Mouse (Mus musculus): Measurements from ENCODE around the gene Ppig. TPM values are rescaled to one million over a fixed set of nuclear protein-coding genes. Genes with fewer than 3 reads are reported as not detected.

Ppig gene
- polyA plus RNA-seq, 1 experiment from 2014 or later, result 104 TPM

GRCm38 (mm10) chr2:69773331-69773730 lies 51.0 kb downstream of the Ppig start:
- H3K27ac ChIP-seq (ENCODE audit: low read depth, low read length), result no peak overlapping the region
- no peaks in the 10 kb centered on the region for H3K9me3 ChIP-seq (ENCODE audit: control insufficient read depth)
- WGBS, result 96% methylated on average over 3 of the region's 3 CpGs
- no peak overlapping the region for H3K9ac ChIP-seq (ENCODE audit: low read depth, low read length)
- H3K4me3 ChIP-seq (ENCODE audit: low read depth, low read length), result no peak overlapping the region
- no peaks in the 10 kb centered on the region for H3K36me3 ChIP-seq (ENCODE audit: control insufficient read depth, insufficient read depth)
- H3K4me1 ChIP-seq (replicated peaks; ENCODE audit: control insufficient read depth, insufficient read depth, low read length), result no peaks in the 10 kb centered on the region
- ATAC-seq, result no peak
- TF ChIP-seq CTCF (IDR thresholded peaks at IDR 0.05; ENCODE audit: low read depth), result no peak
- H3K4me2 ChIP-seq (replicated peaks; ENCODE audit: low read depth), result no peak overlapping the region
- H3K27me3 ChIP-seq (replicated peaks; ENCODE audit: control insufficient read depth, insufficient read depth, low read length), result no peaks in the 10 kb centered on the region

- Histone ChIP-seq H3K27ac (ENCODE audit: low read depth, low read length) (no peak overlapping the region), H3K36me3 (ENCODE audit: control insufficient read depth, insufficient read depth) (no peaks in the 10 kb centered on the region), H3K9me3 (ENCODE audit: control insufficient read depth) (no peaks in the 10 kb centered on the region), H3K9ac (ENCODE audit: low read depth, low read length) (no peak overlapping the region), H3K4me2 (replicated peaks; ENCODE audit: low read depth) (no peak overlapping the region), H3K27me3 (replicated peaks; ENCODE audit: control insufficient read depth, insufficient read depth, low read length) (no peaks in the 10 kb centered on the region), H3K4me1 (replicated peaks; ENCODE audit: control insufficient read depth, insufficient read depth, low read length) (no peaks in the 10 kb centered on the region), H3K4me3 (ENCODE audit: low read depth, low read length) (no peak overlapping the region)
- no peak for ATAC-seq
- 69% methylated on average over 7 of the region's 7 CpGs for WGBS
- no peak for TF ChIP-seq CTCF (IDR thresholded peaks at IDR 0.05; ENCODE audit: low read depth)
Observed at GRCm38 (mm10) chr2:69777985-69778835, 55.9 kb downstream of the Ppig start.

- Histone ChIP-seq H3K36me3 (ENCODE audit: control insufficient read depth, insufficient read depth) (no peaks in the 10 kb centered on the region), H3K27me3 (replicated peaks; ENCODE audit: control insufficient read depth, insufficient read depth, low read length) (no peaks in the 10 kb centered on the region), H3K4me1 (replicated peaks; ENCODE audit: control insufficient read depth, insufficient read depth, low read length) (no peaks in the 10 kb centered on the region), H3K4me2 (replicated peaks; ENCODE audit: low read depth) (no peak overlapping the region), H3K9me3 (ENCODE audit: control insufficient read depth) (no peaks in the 10 kb centered on the region), H3K4me3 (ENCODE audit: low read depth, low read length) (no peak overlapping the region), H3K27ac (ENCODE audit: low read depth, low read length) (no peak overlapping the region), H3K9ac (ENCODE audit: low read depth, low read length) (no peak overlapping the region)
- TF ChIP-seq CTCF (IDR thresholded peaks at IDR 0.05; ENCODE audit: low read depth), result peak; percentile 58
- WGBS, result 52% methylated on average over 5 of the region's 5 CpGs
- no peak for ATAC-seq
Observed at GRCm38 (mm10) chr2:69778836-69779177, 56.5 kb downstream of the Ppig start.

- 23% methylated on average over 9 of the region's 9 CpGs for WGBS
- Histone ChIP-seq H3K27ac (ENCODE audit: low read depth, low read length) (no peak overlapping the region), H3K4me3 (ENCODE audit: low read depth, low read length) (peak overlapping the region; percentile 57), H3K36me3 (ENCODE audit: control insufficient read depth, insufficient read depth) (peaks cover 11% of the 10 kb centered on the region), H3K4me2 (replicated peaks; ENCODE audit: low read depth) (peak overlapping the region; percentile 75), H3K4me1 (replicated peaks; ENCODE audit: control insufficient read depth, insufficient read depth, low read length) (no peaks in the 10 kb centered on the region), H3K9me3 (ENCODE audit: control insufficient read depth) (no peaks in the 10 kb centered on the region), H3K27me3 (replicated peaks; ENCODE audit: control insufficient read depth, insufficient read depth, low read length) (no peaks in the 10 kb centered on the region), H3K9ac (ENCODE audit: low read depth, low read length) (no peak overlapping the region)
- peak; percentile 10; the same call in 1 of the 2 replicates for ATAC-seq
- no peak for TF ChIP-seq CTCF (IDR thresholded peaks at IDR 0.05; ENCODE audit: low read depth)
Observed at GRCm38 (mm10) chr2:69788974-69789373, 66.6 kb downstream of the Ppig start.

GRCm38 (mm10) chr2:69789429-69790069 lies 67.2 kb downstream of the Ppig start, which contains the start of the genes Ccdc173 and Phospho2:
Ccdc173 (minus strand) TSS chr2:69789575.
Phospho2 (plus strand) TSS chr2:69789623.
- no peaks in the 10 kb centered on the region for H3K4me1 ChIP-seq (replicated peaks; ENCODE audit: control insufficient read depth, insufficient read depth, low read length)
- peak within 1 kb of the TSS; percentile 75 for H3K4me2 ChIP-seq (replicated peaks; ENCODE audit: low read depth)
- whole genome bisulfite sequencing, result 2% methylated on average over 48 of the region's 48 CpGs
- H3K4me3 ChIP-seq (ENCODE audit: low read depth, low read length), result peak within 1 kb of the TSS; percentile 57
- no peaks in the 10 kb centered on the region for H3K27me3 ChIP-seq (replicated peaks; ENCODE audit: control insufficient read depth, insufficient read depth, low read length)
- no peak for TF ChIP-seq CTCF (IDR thresholded peaks at IDR 0.05; ENCODE audit: low read depth)
- peaks cover 11% of the 10 kb centered on the region for H3K36me3 ChIP-seq (ENCODE audit: control insufficient read depth, insufficient read depth)
- peak within 1 kb of the TSS; percentile 84 for H3K27ac ChIP-seq (ENCODE audit: low read depth, low read length)
- peak; percentile 94 for ATAC-seq
- peak within 1 kb of the TSS; percentile 59 for H3K9ac ChIP-seq (ENCODE audit: low read depth, low read length)
- H3K9me3 ChIP-seq (ENCODE audit: control insufficient read depth), result no peaks in the 10 kb centered on the region

GRCm38 (mm10) chr2:69790285-69790684 lies 67.9 kb downstream of the Ppig start:
- H3K36me3 ChIP-seq (ENCODE audit: control insufficient read depth, insufficient read depth), result peaks cover 15% of the 10 kb centered on the region
- H3K4me2 ChIP-seq (replicated peaks; ENCODE audit: low read depth), result peak overlapping the region; percentile 75
- no peaks in the 10 kb centered on the region for H3K27me3 ChIP-seq (replicated peaks; ENCODE audit: control insufficient read depth, insufficient read depth, low read length)
- WGBS, result 2% methylated on average over 10 of the region's 10 CpGs
- no peaks in the 10 kb centered on the region for H3K9me3 ChIP-seq (ENCODE audit: control insufficient read depth)
- ATAC-seq, result peak; percentile 75
- no peak overlapping the region; the same call in 1 of the 2 replicates for H3K9ac ChIP-seq (ENCODE audit: low read depth, low read length)
- peak; percentile 91 for TF ChIP-seq CTCF (IDR thresholded peaks at IDR 0.05; ENCODE audit: low read depth)
- H3K27ac ChIP-seq (ENCODE audit: low read depth, low read length), result peak overlapping the region; percentile 84; the same call in 1 of the 2 replicates
- peak overlapping the region; percentile 57 for H3K4me3 ChIP-seq (ENCODE audit: low read depth, low read length)
- H3K4me1 ChIP-seq (replicated peaks; ENCODE audit: control insufficient read depth, insufficient read depth, low read length), result no peaks in the 10 kb centered on the region
